Mouse (Mus musculus) liver, postnatal 0 days (tissue): ENCODE measurements around the gene Adipoq.

Source experiments
- CTCF ChIP-seq: sonication (generic); IDR thresholded peaks from 2 replicates; pipeline ENCODE4 v1.5.1; 2016; ENCODE audit warnings: antibody characterized with exemption, low read depth
- EP300 ChIP-seq: IDR thresholded peaks from 2 replicates; pipeline ENCODE4 v1.6.1; 2016; ENCODE audit warnings: antibody characterized with exemption, low read depth, mild to moderate bottlenecking

DNA sequence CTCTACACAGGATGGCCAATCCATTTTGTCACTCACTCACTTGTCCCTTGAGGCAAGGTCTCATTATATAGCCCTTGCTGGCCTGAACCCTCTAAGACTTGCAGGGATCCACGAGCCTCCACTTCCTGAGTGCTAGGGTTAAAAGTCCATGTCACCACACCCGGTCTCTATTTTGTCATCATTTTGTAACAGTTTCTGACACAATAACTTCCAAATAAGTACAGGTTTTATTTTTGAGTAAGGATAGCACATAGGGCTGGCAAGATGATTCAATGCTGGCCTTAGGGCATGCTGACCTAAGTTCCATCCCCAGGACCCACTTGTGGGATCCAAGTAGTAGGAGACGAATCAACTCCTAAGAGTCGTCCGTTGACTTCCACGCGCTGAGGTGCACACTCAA is 40.2 kb upstream of the Adipoq start:
- no peak for TF ChIP-seq CTCF
- TF ChIP-seq EP300, result no peak
